Mouse (Mus musculus) kidney, adult 18-20 months (tissue): ENCODE results near the gene 5730522E02Rik.

ENCODE experiments used
- DNase-seq: peaks from one replicate; pipeline ENCODE4 v3.0.0; 2021

5730522E02Rik gene

GRCm38 (mm10) chr11:25770991-25771568, 439.5 kb downstream of the 5730522E02Rik start:
- DNase-seq, result no peak

- no peak for DNase-seq
These were observed 442.8 kb downstream of the 5730522E02Rik start for GRCm38 (mm10) chr11:25767584-25768333.

GRCm38 (mm10) chr11:25753156-25753899, 457.2 kb downstream of the 5730522E02Rik start:
- DNase-seq, result no peak

- DNase-seq, result no peak
These were observed 458.1 kb downstream of the 5730522E02Rik start for GRCm38 (mm10) chr11:25752418-25752817.

GRCm38 (mm10) chr11:25747098-25747862, 463.3 kb downstream of the 5730522E02Rik start:
- no peak for DNase-seq

- no peak for DNase-seq
These were observed 466.9 kb downstream of the 5730522E02Rik start for GRCm38 (mm10) chr11:25743664-25744063.

- DNase-seq, result no peak
These were observed 473.3 kb downstream of the 5730522E02Rik start for GRCm38 (mm10) chr11:25737255-25737654.

- no peak for DNase-seq
These were observed 481.1 kb downstream of the 5730522E02Rik start for GRCm38 (mm10) chr11:25729476-25729875.

GRCm38 (mm10) chr11:25715447-25716321, 494.9 kb downstream of the 5730522E02Rik start:
- DNase-seq, result no peak

- DNase-seq, result no peak
These were observed 500.0 kb downstream of the 5730522E02Rik start for GRCm38 (mm10) chr11:25710559-25710958.

- DNase-seq, result no peak
These were observed 500.7 kb downstream of the 5730522E02Rik start for GRCm38 (mm10) chr11:25709892-25710291.

- DNase-seq, result no peak
These were observed 506.0 kb downstream of the 5730522E02Rik start for GRCm38 (mm10) chr11:25704332-25705168.

GRCm38 (mm10) chr11:25702791-25703190, 507.8 kb downstream of the 5730522E02Rik start:
- DNase-seq, result no peak

- no peak for DNase-seq
These were observed 512.9 kb downstream of the 5730522E02Rik start for GRCm38 (mm10) chr11:25697508-25698193.

GRCm38 (mm10) chr11:25696168-25696567, 514.4 kb downstream of the 5730522E02Rik start:
- no peak for DNase-seq

GRCm38 (mm10) chr11:25684731-25685130, 525.8 kb downstream of the 5730522E02Rik start:
- no peak for DNase-seq

- DNase-seq, result no peak
These were observed 530.7 kb downstream of the 5730522E02Rik start for GRCm38 (mm10) chr11:25679856-25680255.

- DNase-seq, result no peak
These were observed 536.4 kb downstream of the 5730522E02Rik start for GRCm38 (mm10) chr11:25674194-25674593.

GRCm38 (mm10) chr11:25670018-25670417, 540.5 kb downstream of the 5730522E02Rik start:
- no peak for DNase-seq

GRCm38 (mm10) chr11:25664562-25665104, 545.9 kb downstream of the 5730522E02Rik start:
- no peak for DNase-seq
